Mouse (Mus musculus): ENCODE measurements around the gene Arnt. TPM values are rescaled to one million over a fixed set of nuclear protein-coding genes. Genes with fewer than 3 reads are reported as not detected.

Arnt gene
- 21.8 and 24.8 TPM in 2 replicates for polyA plus RNA-seq (2014; fragmentation: Nextera tagmentation; extraction: Ambion mirVana)

- no peaks in the 10 kb centered on the region for H3K4me1 ChIP-seq (replicated peaks; ENCODE audit: control insufficient read depth, insufficient read depth, low read length)
- H3K27me3 ChIP-seq (ENCODE audit: control insufficient read depth, insufficient read depth, low read length), result no peaks in the 10 kb centered on the region
- ATAC-seq (ENCODE audit: low FRiP score), result peak; percentile 100
- peak within 1 kb of the TSS; percentile 71 for H3K27ac ChIP-seq (ENCODE audit: low read depth, low read length)
- H3K9ac ChIP-seq (ENCODE audit: low read depth, low read length), result peak within 1 kb of the TSS; percentile 84
- peak within 1 kb of the TSS; percentile 71 for H3K4me2 ChIP-seq (replicated peaks; ENCODE audit: low read depth, low read length)
- H3K9me3 ChIP-seq (ENCODE audit: control insufficient read depth, low read length), result no peaks in the 10 kb centered on the region
- no peaks in the 10 kb centered on the region for H3K36me3 ChIP-seq (ENCODE audit: control insufficient read depth, insufficient read depth, low read length)
- peak; percentile 94 for DNase-seq (ENCODE audit: low spot score)
- WGBS, result under 1% methylated on average over 47 of the region's 47 CpGs
- H3K4me3 ChIP-seq (ENCODE audit: low read depth, low read length), result peak within 1 kb of the TSS; percentile 91
Measured at GRCm38 (mm10) chr3:95434136-95434982, at the start of gene Arnt. Arnt (plus strand) TSS chr3:95434388.

- ATAC-seq (ENCODE audit: low FRiP score) (no peak), DNase-seq (ENCODE audit: low spot score) (no peak)
- Histone ChIP-seq H3K9me3 (ENCODE audit: control insufficient read depth, low read length) (no peaks in the 10 kb centered on the region), H3K4me3 (ENCODE audit: low read depth, low read length) (no peak overlapping the region), H3K4me1 (replicated peaks; ENCODE audit: control insufficient read depth, insufficient read depth, low read length) (no peaks in the 10 kb centered on the region), H3K27ac (ENCODE audit: low read depth, low read length) (no peak overlapping the region), H3K27me3 (ENCODE audit: control insufficient read depth, insufficient read depth, low read length) (no peaks in the 10 kb centered on the region), H3K4me2 (replicated peaks; ENCODE audit: low read depth, low read length) (no peak overlapping the region), H3K9ac (ENCODE audit: low read depth, low read length) (no peak overlapping the region), H3K36me3 (ENCODE audit: control insufficient read depth, insufficient read depth, low read length) (no peaks in the 10 kb centered on the region)
- 89% methylated on average over 5 of the region's 5 CpGs for WGBS
Measured at GRCm38 (mm10) chr3:95385401-95386075, 48.6 kb upstream of the Arnt start.

GRCm38 (mm10) chr3:95394385-95394784, 39.8 kb upstream of the Arnt start:
- DNase-seq (ENCODE audit: low spot score), result no peak
- H3K4me1 ChIP-seq (replicated peaks; ENCODE audit: control insufficient read depth, insufficient read depth, low read length), result no peaks in the 10 kb centered on the region
- no peak overlapping the region for H3K4me2 ChIP-seq (replicated peaks; ENCODE audit: low read depth, low read length)
- no peak overlapping the region for H3K9ac ChIP-seq (ENCODE audit: low read depth, low read length)
- H3K4me3 ChIP-seq (ENCODE audit: low read depth, low read length), result no peak overlapping the region
- WGBS, result 90% methylated on average over 4 of the region's 4 CpGs
- no peaks in the 10 kb centered on the region for H3K27me3 ChIP-seq (ENCODE audit: control insufficient read depth, insufficient read depth, low read length)
- no peak overlapping the region for H3K27ac ChIP-seq (ENCODE audit: low read depth, low read length)
- no peaks in the 10 kb centered on the region for H3K36me3 ChIP-seq (ENCODE audit: control insufficient read depth, insufficient read depth, low read length)
- no peaks in the 10 kb centered on the region for H3K9me3 ChIP-seq (ENCODE audit: control insufficient read depth, low read length)
- no peak for ATAC-seq (ENCODE audit: low FRiP score)

GRCm38 (mm10) chr3:95402741-95403140, 31.4 kb upstream of the Arnt start, which contains the start of gene 4930558C23Rik:
4930558C23Rik (minus strand) TSS chr3:95402841.
- H3K36me3 ChIP-seq (ENCODE audit: control insufficient read depth, insufficient read depth, low read length), result no peaks in the 10 kb centered on the region
- H3K9ac ChIP-seq (ENCODE audit: low read depth, low read length), result no peak within 1 kb of the TSS
- no peaks in the 10 kb centered on the region for H3K27me3 ChIP-seq (ENCODE audit: control insufficient read depth, insufficient read depth, low read length)
- whole genome bisulfite sequencing, result 93% methylated on average over 3 of the region's 3 CpGs
- no peak within 1 kb of the TSS for H3K4me3 ChIP-seq (ENCODE audit: low read depth, low read length)
- H3K4me2 ChIP-seq (replicated peaks; ENCODE audit: low read depth, low read length), result no peak within 1 kb of the TSS
- no peaks in the 10 kb centered on the region for H3K9me3 ChIP-seq (ENCODE audit: control insufficient read depth, low read length)
- no peaks in the 10 kb centered on the region for H3K4me1 ChIP-seq (replicated peaks; ENCODE audit: control insufficient read depth, insufficient read depth, low read length)
- no peak within 1 kb of the TSS for H3K27ac ChIP-seq (ENCODE audit: low read depth, low read length)
- no peak for ATAC-seq (ENCODE audit: low FRiP score)
- DNase-seq (ENCODE audit: low spot score), result no peak

GRCm38 (mm10) chr3:95407728-95408127, 26.5 kb upstream of the Arnt start:
- ATAC-seq (ENCODE audit: low FRiP score), result no peak
- WGBS, result 81% methylated on average over 1 of the region's 1 CpGs
- Histone ChIP-seq H3K4me2 (replicated peaks; ENCODE audit: low read depth, low read length) (no peak overlapping the region), H3K4me1 (replicated peaks; ENCODE audit: control insufficient read depth, insufficient read depth, low read length) (no peaks in the 10 kb centered on the region), H3K4me3 (ENCODE audit: low read depth, low read length) (no peak overlapping the region), H3K9ac (ENCODE audit: low read depth, low read length) (no peak overlapping the region), H3K27me3 (ENCODE audit: control insufficient read depth, insufficient read depth, low read length) (no peaks in the 10 kb centered on the region), H3K36me3 (ENCODE audit: control insufficient read depth, insufficient read depth, low read length) (no peaks in the 10 kb centered on the region), H3K27ac (ENCODE audit: low read depth, low read length) (no peak overlapping the region), H3K9me3 (ENCODE audit: control insufficient read depth, low read length) (no peaks in the 10 kb centered on the region)
- no peak for DNase-seq (ENCODE audit: low spot score)

GRCm38 (mm10) chr3:95408852-95409251, 25.3 kb upstream of the Arnt start:
- DNase-seq (ENCODE audit: low spot score) (no peak), ATAC-seq (ENCODE audit: low FRiP score) (no peak)
- H3K27ac ChIP-seq (ENCODE audit: low read depth, low read length), result no peak overlapping the region
- 91% methylated on average over 2 of the region's 2 CpGs for WGBS
- H3K9ac ChIP-seq (ENCODE audit: low read depth, low read length), result no peak overlapping the region
- no peaks in the 10 kb centered on the region for H3K4me1 ChIP-seq (replicated peaks; ENCODE audit: control insufficient read depth, insufficient read depth, low read length)
- no peak overlapping the region for H3K4me3 ChIP-seq (ENCODE audit: low read depth, low read length)
- no peaks in the 10 kb centered on the region for H3K9me3 ChIP-seq (ENCODE audit: control insufficient read depth, low read length)
- H3K36me3 ChIP-seq (ENCODE audit: control insufficient read depth, insufficient read depth, low read length), result no peaks in the 10 kb centered on the region
- no peak overlapping the region for H3K4me2 ChIP-seq (replicated peaks; ENCODE audit: low read depth, low read length)
- no peaks in the 10 kb centered on the region for H3K27me3 ChIP-seq (ENCODE audit: control insufficient read depth, insufficient read depth, low read length)

GRCm38 (mm10) chr3:95412268-95412667, 21.9 kb upstream of the Arnt start:
- H3K9ac ChIP-seq (ENCODE audit: low read depth, low read length), result no peak overlapping the region
- DNase-seq (ENCODE audit: low spot score) (no peak), ATAC-seq (ENCODE audit: low FRiP score) (no peak)
- WGBS, result 95% methylated on average over 1 of the region's 1 CpGs
- no peaks in the 10 kb centered on the region for H3K27me3 ChIP-seq (ENCODE audit: control insufficient read depth, insufficient read depth, low read length)
- no peak overlapping the region for H3K4me3 ChIP-seq (ENCODE audit: low read depth, low read length)
- H3K4me2 ChIP-seq (replicated peaks; ENCODE audit: low read depth, low read length), result no peak overlapping the region
- H3K36me3 ChIP-seq (ENCODE audit: control insufficient read depth, insufficient read depth, low read length), result no peaks in the 10 kb centered on the region
- no peaks in the 10 kb centered on the region for H3K9me3 ChIP-seq (ENCODE audit: control insufficient read depth, low read length)
- H3K4me1 ChIP-seq (replicated peaks; ENCODE audit: control insufficient read depth, insufficient read depth, low read length), result no peaks in the 10 kb centered on the region
- H3K27ac ChIP-seq (ENCODE audit: low read depth, low read length), result no peak overlapping the region

GRCm38 (mm10) chr3:95417866-95418265, 16.3 kb upstream of the Arnt start:
- DNase-seq (ENCODE audit: low spot score), result no peak
- Histone ChIP-seq H3K4me2 (replicated peaks; ENCODE audit: low read depth, low read length) (no peak overlapping the region), H3K4me1 (replicated peaks; ENCODE audit: control insufficient read depth, insufficient read depth, low read length) (no peaks in the 10 kb centered on the region), H3K27me3 (ENCODE audit: control insufficient read depth, insufficient read depth, low read length) (no peaks in the 10 kb centered on the region), H3K4me3 (ENCODE audit: low read depth, low read length) (no peak overlapping the region), H3K9ac (ENCODE audit: low read depth, low read length) (no peak overlapping the region), H3K36me3 (ENCODE audit: control insufficient read depth, insufficient read depth, low read length) (no peaks in the 10 kb centered on the region), H3K27ac (ENCODE audit: low read depth, low read length) (no peak overlapping the region), H3K9me3 (ENCODE audit: control insufficient read depth, low read length) (no peaks in the 10 kb centered on the region)
- no peak for ATAC-seq (ENCODE audit: low FRiP score)
- WGBS, result 96% methylated on average over 6 of the region's 6 CpGs
